Mouse (Mus musculus) CH12.LX (cell line): ENCODE data around the gene Vmn1r118. TPM values are rescaled to one million over a fixed set of nuclear protein-coding genes. Genes with fewer than 3 reads are reported as not detected.
"Not testable (repeated sequence)": the region's sequence is repeated elsewhere in the genome, so short reads cannot be mapped to it uniquely, and the experiment has no call there.

ENCODE experiments used
- DNase-seq: peaks from one replicate; pipeline ENCODE4 v3.0.0-alpha.2; 2013; ENCODE audit errors: extremely low read depth
- H3K27ac ChIP-seq: 2 replicates; pipeline ENCODE4 v1.5.1; 2012; ENCODE audit warnings: low read depth, mild to moderate bottlenecking, control low read depth, moderate library complexity; ENCODE audit not compliant: insufficient read depth
- H3K27me3 ChIP-seq: replicated peaks from 2 replicates; pipeline ENCODE3; 2012; ENCODE audit warnings: inconsistent platforms
- H3K36me3 ChIP-seq, 2 experiments: replicated peaks in 1 of 2; 2 replicates each; pipeline versions ENCODE3 to v1.6.1; 2012; ENCODE audit warnings: inconsistent platforms in 1 of 2, low read length in 1 of 2, mild to moderate bottlenecking in 1 of 2, mixed read lengths in 1 of 2, moderate library complexity in 1 of 2; ENCODE audit not compliant: control insufficient read depth in 1 of 2, insufficient read depth in 1 of 2
- H3K4me1 ChIP-seq, 2 experiments: 2 replicates each; pipeline ENCODE4 v1.6.1; 2012; ENCODE audit warnings: inconsistent platforms in 1 of 2, moderate library complexity in 1 of 2; ENCODE audit not compliant: insufficient read depth in 2 of 2, control insufficient read depth in 1 of 2
- H3K4me2 ChIP-seq: 2 replicates; pipeline ENCODE4 v1.6.1; 2012; ENCODE audit warnings: low read depth, mild to moderate bottlenecking, control low read depth; ENCODE audit not compliant: poor library complexity, insufficient read depth, severe bottlenecking
- H3K4me3 ChIP-seq, 3 experiments: fragments of 150-350 bp in 1 of 3; sonication (generic) in 1 of 3; replicated peaks in 1 of 3; 2 replicates each; pipeline versions ENCODE3 to v1.5.1; 2011 to 2012; ENCODE audit warnings: low read depth in 2 of 3, low read length in 2 of 3, mild to moderate bottlenecking in 2 of 3, moderate library complexity in 2 of 3, control low read depth in 1 of 3, improper control_type of control experiment in 1 of 3, inconsistent platforms in 1 of 3, mixed read lengths in 1 of 3; ENCODE audit not compliant: poor library complexity in 1 of 3
- H3K79me2 ChIP-seq: replicated peaks from 2 replicates; pipeline ENCODE4 v1.6.1; 2012; ENCODE audit warnings: mild to moderate bottlenecking, moderate library complexity; ENCODE audit not compliant: control insufficient read depth, poor library complexity, insufficient read depth, severe bottlenecking; ENCODE audit errors: extremely low read depth
- H3K9ac ChIP-seq: 2 replicates; pipeline ENCODE4 v1.6.1; 2012; ENCODE audit warnings: low read depth, mild to moderate bottlenecking, control low read depth, moderate library complexity; ENCODE audit not compliant: insufficient read depth
- H3K9me3 ChIP-seq: replicated peaks from 2 replicates; pipeline ENCODE3; 2012; ENCODE audit warnings: low read length, inconsistent platforms, mixed read lengths
- dilution Hi-C: fragments of 300-500 bp; cut with MboI; formaldehyde crosslinking; loops from 2 replicates; pipeline ENCODE4 v1.14.3; 2020; ENCODE audit warnings: low sequenced_read_pairs; ENCODE audit not compliant: extremely low pct_unique_long_range_greater_than_20kb, extremely low pct_ligation_motif_present
- in situ Hi-C: fragments of 300-500 bp; cut with MboI; formaldehyde crosslinking; loops from 3 replicates; pipeline ENCODE4 v1.14.3; 2019; ENCODE audit warnings: low sequenced_read_pairs, low pct_ligation_motif_present, low pct_unique_long_range_greater_than_20kb, mixed read lengths
- polyA plus RNA-seq: library from polyadenylated mRNA; unstranded; fragments of >175 nt; gene quantifications from 2 replicates; pipeline ENCODE4 v1.2.1, GENCODE M21; 2012; ENCODE audit warnings: low read depth; ENCODE audit not compliant: insufficient read length
- total RNA-seq, 2 experiments: library from RNA; depleted of rRNA; stranded (reverse); fragments of 300-350 nt in 1 of 2; fragments of >200 nt in 1 of 2; gene quantifications; 2 replicates each; pipeline ENCODE4 v1.2.3; 2012 to 2014

Vmn1r118 gene
- not detected in 2 replicates for total RNA-seq (2012; rRNA removed)
- total RNA-seq (2014; rRNA removed), result not detected in 2 replicates
- not detected in 2 replicates for polyA plus RNA-seq

- H3K9me3 ChIP-seq, H3K36me3 ChIP-seq, H3K27me3 ChIP-seq, DNase-seq, H3K4me1 ChIP-seq, dilution Hi-C loops, H3K9ac ChIP-seq, H3K4me2 ChIP-seq, H3K4me3 ChIP-seq, H3K27ac ChIP-seq, in situ Hi-C loops, H3K79me2 ChIP-seq: not testable (repeated sequence)
Measured at GRCm38 (mm10) chr7:20912247-20912646, at the start of gene Vmn1r118. Gene Vmn1r118, minus strand, starts transcription at chr7:20912347.

- H3K36me3 ChIP-seq, H3K27me3 ChIP-seq, H3K4me2 ChIP-seq, H3K9ac ChIP-seq, H3K4me3 ChIP-seq, H3K79me2 ChIP-seq, DNase-seq, dilution Hi-C loops, H3K27ac ChIP-seq, H3K9me3 ChIP-seq, in situ Hi-C loops, H3K4me1 ChIP-seq: not testable (repeated sequence)
Measured at GRCm38 (mm10) chr7:20884021-20884420, 28.1 kb downstream of the Vmn1r118 start, which contains the start of gene Vmn1r117. Gene Vmn1r117, minus strand, starts transcription at chr7:20884121.

- H3K27ac ChIP-seq, in situ Hi-C loops, H3K79me2 ChIP-seq, DNase-seq, H3K27me3 ChIP-seq, H3K4me1 ChIP-seq, H3K9me3 ChIP-seq, dilution Hi-C loops, H3K4me2 ChIP-seq, H3K4me3 ChIP-seq, H3K36me3 ChIP-seq, H3K9ac ChIP-seq: not testable (repeated sequence)
Measured at GRCm38 (mm10) chr7:20871956-20872355, 40.2 kb downstream of the Vmn1r118 start, which contains the start of gene Vmn1r116. Gene Vmn1r116, plus strand, starts transcription at chr7:20872256.

Other genes with a start within 250 kb of the Vmn1r118 start
- gene Vmn1r107, start 243.4 kb downstream of the Vmn1r118 start, total RNA-seq (2012; rRNA removed), result not detected in 2 replicates
- gene Vmn1r107, start 243.4 kb downstream of the Vmn1r118 start, total RNA-seq (2014; rRNA removed), result not detected in 2 replicates
- gene Vmn1r107, start 243.4 kb downstream of the Vmn1r118 start, polyA plus RNA-seq, result not detected in 2 replicates
- gene Vmn1r111, start 209.1 kb downstream of the Vmn1r118 start, total RNA-seq (2012; rRNA removed), result not detected in 2 replicates
- not detected in 2 replicates for gene Vmn1r111, start 209.1 kb downstream of the Vmn1r118 start, total RNA-seq (2014; rRNA removed)
- gene Vmn1r111, start 209.1 kb downstream of the Vmn1r118 start, polyA plus RNA-seq, result not detected in 2 replicates
- not detected in 2 replicates for gene Gm10668, start 181.7 kb downstream of the Vmn1r118 start, total RNA-seq (2012; rRNA removed)
- not detected in 2 replicates for gene Gm10668, start 181.7 kb downstream of the Vmn1r118 start, total RNA-seq (2014; rRNA removed)
- gene Gm10668, start 181.7 kb downstream of the Vmn1r118 start, polyA plus RNA-seq, result not detected in 2 replicates
- not detected in 2 replicates for gene Vmn1r112, start 141.2 kb downstream of the Vmn1r118 start, total RNA-seq (2012; rRNA removed)
- not detected in 2 replicates for gene Vmn1r112, start 141.2 kb downstream of the Vmn1r118 start, total RNA-seq (2014; rRNA removed)
- gene Vmn1r112, start 141.2 kb downstream of the Vmn1r118 start, polyA plus RNA-seq, result not detected in 2 replicates
- not detected in 2 replicates for gene Vmn1r113, start 125.1 kb downstream of the Vmn1r118 start, total RNA-seq (2012; rRNA removed)
- not detected in 2 replicates for gene Vmn1r113, start 125.1 kb downstream of the Vmn1r118 start, total RNA-seq (2014; rRNA removed)
- not detected in 2 replicates for gene Vmn1r113, start 125.1 kb downstream of the Vmn1r118 start, polyA plus RNA-seq
- not detected in 2 replicates for gene Vmn1r114, start 100.2 kb downstream of the Vmn1r118 start, total RNA-seq (2012; rRNA removed)
- not detected in 2 replicates for gene Vmn1r114, start 100.2 kb downstream of the Vmn1r118 start, total RNA-seq (2014; rRNA removed)
- gene Vmn1r114, start 100.2 kb downstream of the Vmn1r118 start, polyA plus RNA-seq, result not detected in 2 replicates
- not detected in 2 replicates for gene Vmn1r115, start 67.4 kb downstream of the Vmn1r118 start, total RNA-seq (2012; rRNA removed)
- gene Vmn1r115, start 67.4 kb downstream of the Vmn1r118 start, total RNA-seq (2014; rRNA removed), result not detected in 2 replicates
- not detected in 2 replicates for gene Vmn1r115, start 67.4 kb downstream of the Vmn1r118 start, polyA plus RNA-seq
- not detected in 2 replicates for gene Vmn1r116, start 40.1 kb downstream of the Vmn1r118 start, total RNA-seq (2012; rRNA removed)
- not detected in 2 replicates for gene Vmn1r116, start 40.1 kb downstream of the Vmn1r118 start, total RNA-seq (2014; rRNA removed)
- not detected in 2 replicates for gene Vmn1r116, start 40.1 kb downstream of the Vmn1r118 start, polyA plus RNA-seq
- gene Vmn1r117, start 28.2 kb downstream of the Vmn1r118 start, total RNA-seq (2012; rRNA removed), result not detected in 2 replicates
- gene Vmn1r117, start 28.2 kb downstream of the Vmn1r118 start, total RNA-seq (2014; rRNA removed), result not detected in 2 replicates
- gene Vmn1r117, start 28.2 kb downstream of the Vmn1r118 start, polyA plus RNA-seq, result not detected in 2 replicates
- gene Vmn1r119, start 100.1 kb upstream of the Vmn1r118 start, total RNA-seq (2012; rRNA removed), result not detected in 2 replicates
- gene Vmn1r119, start 100.1 kb upstream of the Vmn1r118 start, total RNA-seq (2014; rRNA removed), result not detected in 2 replicates
- gene Vmn1r119, start 100.1 kb upstream of the Vmn1r118 start, polyA plus RNA-seq, result not detected in 2 replicates
- not detected in 2 replicates for gene Vmn1r120, start 141.4 kb upstream of the Vmn1r118 start, total RNA-seq (2012; rRNA removed)
- not detected in 2 replicates for gene Vmn1r120, start 141.4 kb upstream of the Vmn1r118 start, total RNA-seq (2014; rRNA removed)
- not detected in 2 replicates for gene Vmn1r120, start 141.4 kb upstream of the Vmn1r118 start, polyA plus RNA-seq
- not detected in 2 replicates for gene Vmn1r121, start 186.2 kb upstream of the Vmn1r118 start, total RNA-seq (2012; rRNA removed)
- gene Vmn1r121, start 186.2 kb upstream of the Vmn1r118 start, total RNA-seq (2014; rRNA removed), result not detected in 2 replicates
- gene Vmn1r121, start 186.2 kb upstream of the Vmn1r118 start, polyA plus RNA-seq, result not detected in 2 replicates
- not detected in 2 replicates for gene Vmn1r122, start 221.8 kb upstream of the Vmn1r118 start, total RNA-seq (2012; rRNA removed)
- not detected in 2 replicates for gene Vmn1r122, start 221.8 kb upstream of the Vmn1r118 start, total RNA-seq (2014; rRNA removed)
- not detected in 2 replicates for gene Vmn1r122, start 221.8 kb upstream of the Vmn1r118 start, polyA plus RNA-seq
- not detected in 2 replicates for gene Vmn1r123, start 249.8 kb upstream of the Vmn1r118 start, total RNA-seq (2012; rRNA removed)
- gene Vmn1r123, start 249.8 kb upstream of the Vmn1r118 start, total RNA-seq (2014; rRNA removed), result not detected in 2 replicates
- not detected in 2 replicates for gene Vmn1r123, start 249.8 kb upstream of the Vmn1r118 start, polyA plus RNA-seq